Mouse (Mus musculus) testis, adult 10 weeks (tissue): ENCODE data around the gene Tbx22. TPM values are rescaled to one million over a fixed set of nuclear protein-coding genes. Genes with fewer than 3 reads are reported as not detected.

Source experiments
- polyA plus RNA-seq: library from polyadenylated mRNA; stranded (reverse); fragments of 350-450 nt; fragmentation: Illumina TruSeq; extraction: RNeasy Lipid Tissue Mini Kit (QIAGEN cat#74804); gene quantifications from one replicate; pipeline ENCODE4 v1.2.3, GENCODE M21; 2014; ENCODE audit warnings: low read depth, low replicate concordance

The Tbx22 gene
- polyA plus RNA-seq, result 17.1 TPM

DNA sequence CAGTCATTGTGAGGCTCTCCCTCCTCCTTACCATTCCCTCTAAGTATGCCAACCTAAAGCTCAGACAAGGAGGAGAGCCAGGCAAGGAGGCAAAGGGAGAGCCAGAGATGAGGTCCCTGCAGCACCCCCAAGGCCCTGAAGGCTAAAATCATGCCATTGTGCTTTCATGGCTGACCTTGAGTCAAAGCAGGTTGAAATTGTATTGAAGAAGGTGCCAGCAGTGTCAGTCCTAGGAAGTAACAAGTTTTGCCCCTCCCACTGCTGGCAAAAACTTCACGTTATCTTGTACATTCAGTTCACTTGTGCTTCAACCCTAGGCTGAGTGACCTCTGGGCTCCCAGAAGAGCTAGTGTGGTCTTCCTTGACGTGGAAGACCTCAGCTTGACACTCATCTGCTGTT lies at the start of gene Tbx22:
TSS of gene Tbx22 (plus strand) at position 301 of the 400 bp plus-strand sequence.

Other genes starting within 250 kb of the Tbx22 start
- gene Tent5d, start 124.6 kb downstream of the Tbx22 start, polyA plus RNA-seq, result 116 TPM
- gene 2610002M06Rik, start 148.4 kb downstream of the Tbx22 start, polyA plus RNA-seq, result 9.7 TPM